18 mouse cellular contexts compared by ENCODE assay signal in the genomic region with DNA sequence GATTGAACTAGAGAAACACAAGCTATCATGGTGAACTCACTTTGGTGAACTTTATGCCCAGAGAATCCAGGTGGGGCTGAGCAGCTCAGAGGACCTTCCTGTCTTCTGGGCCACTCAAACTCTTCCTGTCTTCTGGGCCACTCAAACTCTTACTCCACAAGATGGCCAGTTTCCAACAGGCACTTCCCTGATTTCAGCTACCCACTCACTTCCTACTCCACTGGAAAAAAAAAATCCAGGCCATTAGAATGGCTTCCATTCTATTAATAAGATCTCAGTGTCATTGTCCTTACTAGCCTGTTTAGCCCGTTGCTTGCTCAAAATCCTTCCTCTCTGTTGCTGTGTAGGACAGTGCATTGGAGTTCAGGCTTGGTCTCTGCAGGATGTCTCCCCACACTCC. TPM values are rescaled to one million over a fixed set of nuclear protein-coding genes. Genes with fewer than 3 reads are reported as not detected.
A peak's percentile ranks its signal among the peaks of the same experiment; 100 is the strongest.
DNase-seq lines count a peak whose midpoint lies in the region; ATAC-seq lines count a peak whose summit lies in the region.
"Had no signal": no experiment of that assay in that cellular context is flagged by ENCODE, and none has a peak within 500 bp of the region (broad histone marks: within the 10 kb centered on the region; RNA-seq: fewer than 3 reads in every experiment).

No protein-coding gene starts in this region.

- H3K4me3 ChIP-seq in heart, embryonic 14.5 days (ENCODE audit: control insufficient read depth in 1 of 2, insufficient read depth in 1 of 2, low read depth in 1 of 2, low read length in 2 of 2) = no peak overlapping the region
- H3K4me3 ChIP-seq in lung, embryonic 16.5 days (ENCODE audit: low read length) = no peak overlapping the region
- no peak overlapping the region for H3K4me3 ChIP-seq in macrophage (ENCODE audit: inconsistent target)
- H3K4me3 ChIP-seq: forebrain, embryonic 12.5 days; hindbrain, embryonic 15.5 days; left cerebral cortex, adult 2 months had no signal

- no peaks in the 10 kb centered on the region for H3K9me3 ChIP-seq in heart, embryonic 14.5 days (ENCODE audit: control insufficient read depth, low read length)
- H3K9me3 ChIP-seq in lung, embryonic 16.5 days (ENCODE audit: control insufficient read depth, low read length) = no peaks in the 10 kb centered on the region
- H3K9me3 ChIP-seq: forebrain, embryonic 12.5 days; hindbrain, embryonic 15.5 days had no signal

- H3K27me3 ChIP-seq in heart, embryonic 14.5 days (ENCODE audit: control insufficient read depth, insufficient read depth, low read length) = no peaks in the 10 kb centered on the region
- H3K27me3 ChIP-seq in lung, embryonic 16.5 days (ENCODE audit: control insufficient read depth, insufficient read depth, low read depth, low read length) = no peaks in the 10 kb centered on the region
- H3K27me3 ChIP-seq: forebrain, embryonic 12.5 days; hindbrain, embryonic 15.5 days had no signal

- H3K36me3 ChIP-seq in heart, embryonic 14.5 days (ENCODE audit: control insufficient read depth, insufficient read depth, low read length) = peaks cover 6% of the 10 kb centered on the region
- H3K36me3 ChIP-seq in lung, embryonic 16.5 days (ENCODE audit: control insufficient read depth, insufficient read depth, low read length) = no peaks in the 10 kb centered on the region
- no peaks in the 10 kb centered on the region for H3K36me3 ChIP-seq in macrophage (ENCODE audit: inconsistent target)
- H3K36me3 ChIP-seq: forebrain, embryonic 12.5 days; hindbrain, embryonic 15.5 days had no signal

- no peak overlapping the region for H3K9ac ChIP-seq in heart, embryonic 14.5 days (ENCODE audit: low read length)
- H3K9ac ChIP-seq in lung, embryonic 16.5 days (ENCODE audit: low read length) = no peak overlapping the region
- H3K9ac ChIP-seq: forebrain, embryonic 12.5 days; hindbrain, embryonic 15.5 days had no signal

- peaks cover 15 to 25% of the 10 kb centered on the region in 2 experiments for H3K4me1 ChIP-seq in heart, embryonic 14.5 days (ENCODE audit: control insufficient read depth in 2 of 2, insufficient read depth in 2 of 2, low read length in 2 of 2)
- H3K4me1 ChIP-seq in lung, embryonic 16.5 days (replicated peaks; ENCODE audit: control insufficient read depth, insufficient read depth, low read length) = peaks cover 19% of the 10 kb centered on the region

- no peak for DNase-seq in heart, adult 8-10 months (ENCODE audit: low spot score)
- peak; percentile 21 for DNase-seq in kidney, postnatal 14 days
- no peak for DNase-seq in kidney, adult 11 months
- DNase-seq in left cerebral cortex, adult 11 months (ENCODE audit: low spot score) = no peak
- DNase-seq: cerebellum, adult 9-11 months; gastrocnemius, postnatal 10 days; kidney, postnatal 36 days; left cerebral cortex, postnatal 4 days had no signal

- no peak overlapping the region for H3K4me2 ChIP-seq in heart, embryonic 14.5 days (ENCODE audit: low read length)
- no peak overlapping the region for H3K4me2 ChIP-seq in lung, embryonic 16.5 days (ENCODE audit: low read depth, low read length)
- H3K4me2 ChIP-seq: forebrain, embryonic 12.5 days; hindbrain, embryonic 15.5 days; liver, embryonic 11.5 days; midbrain, embryonic 11.5 days had no signal

- peaks cover 15% of the 10 kb centered on the region for H3K79me2 ChIP-seq in macrophage (ENCODE audit: inconsistent target)

- ATAC-seq in heart, embryonic 14.5 days (ENCODE audit: insufficient number of reproducible peaks, insufficient read depth, low FRiP score, low read depth) = no peak
- ATAC-seq in lung, embryonic 16.5 days (ENCODE audit: low read depth) = no peak
- ATAC-seq: intestine, embryonic 16.5 days had no signal

- H3K27ac ChIP-seq in heart, embryonic 14.5 days (replicated peaks in 1 of 2; ENCODE audit: control insufficient read depth in 1 of 2, insufficient read depth in 1 of 2, low read depth in 2 of 2, low read length in 2 of 2) = 0 out of 4 replicates have a peak overlapping the region, but pooled peaks have one; percentile 2 to 6
- H3K27ac ChIP-seq in lung, embryonic 16.5 days (ENCODE audit: low read length) = peak overlapping the region; percentile 18; the same call in 1 of the 2 replicates
- H3K27ac ChIP-seq in macrophage = peak overlapping the region; percentile 21; the same call in 1 of the 2 replicates
- H3K27ac ChIP-seq: forebrain, embryonic 12.5 days; hindbrain, embryonic 15.5 days; left cerebral cortex, adult 2 months; stomach, postnatal 0 days had no signal

- WGBS in heart, embryonic 14.5 days = 48% methylated on average over 1 of the region's 1 CpGs
- WGBS in lung, embryonic 16.5 days = 59% methylated on average over 1 of the region's 1 CpGs
- 31% methylated on average over 1 of the region's 1 CpGs for WGBS in macrophage (ENCODE audit: missing documents)

RNA-seq across cellular contexts. Expression of a gene that starts 2.9 kb away (rescaled TPM):
- polyA plus RNA-seq in heart, embryonic 14.5 days (2014; fragmentation: Nextera tagmentation; extraction: Ambion mirVana) = 50.9 and 56.0 TPM in 2 replicates
- 10 to 100 TPM; 34.0 to 52.2 (median 36.9) TPM for total RNA-seq in heart, adult 8-10 months (2022)
- polyA plus RNA-seq in lung, embryonic 16.5 days (2015; fragmentation: Nextera tagmentation; extraction: Ambion mirVana) = 57.3 and 61.5 TPM in 2 replicates
- total RNA-seq in macrophage (2018; cell fraction: chromatin; rRNA removed) = 100 to 1,000 TPM in 1 of 26 experiments, 10 to 100 TPM in 25; 22.7 to 137 (median 49.9) TPM
- total RNA-seq in macrophage (2018; cell fraction: cytosol; rRNA removed) = 10 to 100 TPM; 15.5 to 31.1 (median 23.3) TPM
- total RNA-seq in macrophage (2018; cell fraction: nucleus; rRNA removed) = 10 to 100 TPM; 22.8 to 70.3 (median 34.9) TPM
- 20.9 to 28.1 TPM (median 21.2 TPM) in 3 replicates for polyA plus RNA-seq in macrophage (2018)

RNA-seq across cellular contexts. Expression of a gene that starts 54.0 kb away (rescaled TPM):
- 46.2 and 48.2 TPM in 2 replicates for polyA plus RNA-seq in heart, embryonic 14.5 days (2014; fragmentation: Nextera tagmentation; extraction: Ambion mirVana)
- total RNA-seq in heart, adult 8-10 months (2022) = 10 to 100 TPM; 29.5 to 36.0 (median 32.5) TPM
- polyA plus RNA-seq in lung, embryonic 16.5 days (2015; fragmentation: Nextera tagmentation; extraction: Ambion mirVana) = 57.9 and 58.1 TPM in 2 replicates
- total RNA-seq in macrophage (2018; cell fraction: chromatin; rRNA removed) = 10 to 100 TPM; 19.2 to 70.9 (median 46.6) TPM
- total RNA-seq in macrophage (2018; cell fraction: cytosol; rRNA removed) = 10 to 100 TPM; 43.5 to 75.6 (median 56.9) TPM
- 10 to 100 TPM; 26.4 to 78.6 (median 42.4) TPM for total RNA-seq in macrophage (2018; cell fraction: nucleus; rRNA removed)
- polyA plus RNA-seq in macrophage (2018) = 46.2 to 84.7 TPM (median 54.7 TPM) in 3 replicates
